Mouse (Mus musculus): ENCODE measurements around the gene Armc2.

Gene Armc2

GRCm38 (mm10) chr10:41901864-41902263, 116.4 kb downstream of the Armc2 start:
- DNase-seq = no peak

GRCm38 (mm10) chr10:41901456-41901855, 116.8 kb downstream of the Armc2 start:
- DNase-seq = no peak

GRCm38 (mm10) chr10:41896865-41897264, 121.4 kb downstream of the Armc2 start:
- no peak for DNase-seq

- no peak for DNase-seq
Measured at GRCm38 (mm10) chr10:41896425-41896824, 121.8 kb downstream of the Armc2 start.

DNA sequence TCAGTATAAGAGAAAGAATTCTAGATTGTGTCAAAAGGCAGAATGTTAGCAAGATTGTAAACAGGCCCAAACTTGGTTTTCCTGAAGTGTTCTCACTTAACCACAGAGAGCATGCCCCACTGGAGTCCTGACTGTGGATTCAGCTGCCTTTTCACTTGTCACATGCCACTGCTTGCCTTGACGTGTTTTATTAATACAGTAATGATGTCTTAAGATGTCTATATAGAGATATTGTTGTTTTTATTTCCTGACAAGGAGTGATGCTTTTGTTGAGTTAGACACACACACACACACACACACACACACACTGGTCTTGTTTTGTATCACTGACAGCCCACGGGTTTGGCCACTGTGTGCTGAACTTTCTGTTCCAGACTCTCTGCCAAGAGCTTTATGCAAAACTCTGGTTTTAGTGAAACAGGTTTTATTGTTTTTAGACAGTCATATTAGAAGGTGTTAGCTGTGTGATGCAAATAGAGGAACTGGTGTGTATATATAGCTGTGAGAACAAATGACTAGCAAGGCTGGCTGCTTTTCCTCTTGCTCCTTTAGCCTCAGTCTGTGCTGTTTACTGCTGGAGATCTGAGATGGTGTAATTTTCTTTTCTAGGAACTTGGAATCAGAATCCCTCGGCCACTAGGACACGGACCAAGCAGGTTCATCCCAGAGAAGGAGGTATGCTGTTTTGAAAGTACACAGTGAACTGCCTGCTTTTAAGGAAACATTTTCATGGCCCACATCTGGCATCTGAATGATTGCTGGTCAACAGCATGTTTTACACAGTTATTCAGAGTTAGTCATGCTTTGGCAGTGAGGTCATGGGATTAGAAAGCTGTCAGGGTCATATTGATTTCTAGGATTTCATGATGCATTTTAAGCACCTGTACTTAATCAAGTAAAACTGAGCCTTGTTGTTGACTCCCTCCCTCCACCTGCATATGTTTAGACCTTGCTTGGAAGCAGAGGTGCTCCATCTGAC, 124.5 kb downstream of the Armc2 start:
- DNase-seq = no peak

GRCm38 (mm10) chr10:41891312-41891711, 126.9 kb downstream of the Armc2 start:
- no peak for DNase-seq

DNA sequence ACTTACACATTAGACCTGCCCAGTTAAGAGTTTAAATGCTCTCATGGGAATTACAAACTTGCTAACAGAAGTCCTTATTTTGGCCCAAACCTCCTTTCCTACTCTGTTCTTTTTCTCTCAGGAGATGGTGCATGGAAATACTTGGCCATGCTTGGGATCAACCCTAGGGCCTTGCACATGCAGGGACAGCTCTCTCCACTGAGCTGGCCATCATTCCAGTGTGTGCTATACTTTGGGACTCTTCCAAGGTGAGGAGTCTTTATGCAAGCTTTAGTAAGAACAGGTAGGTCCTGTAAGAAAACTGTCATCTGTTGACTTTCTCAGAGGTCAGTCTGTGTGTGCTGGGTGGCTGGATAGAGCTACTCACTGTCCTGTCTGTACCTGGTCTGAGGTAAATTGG, 127.7 kb downstream of the Armc2 start:
- DNase-seq = no peak

DNA sequence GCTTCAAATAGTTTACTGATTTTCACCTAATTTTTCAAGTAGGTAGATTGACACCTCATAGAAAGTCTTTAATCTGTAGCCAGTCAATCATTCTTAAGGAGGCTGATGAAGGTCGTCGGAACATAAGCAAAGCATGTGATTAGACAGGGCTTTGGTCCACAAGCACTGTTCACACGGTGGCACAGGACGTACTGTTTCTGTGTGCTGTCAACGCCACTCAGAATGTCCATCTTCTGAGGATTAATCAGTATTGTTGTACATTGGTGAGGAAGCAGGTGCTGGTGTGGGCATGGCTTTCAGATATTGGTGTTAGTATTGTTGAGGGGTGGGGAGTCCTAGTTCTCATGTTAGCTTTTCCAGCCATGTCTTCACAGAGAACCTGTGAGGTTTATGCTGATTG, 128.7 kb downstream of the Armc2 start:
- no peak for DNase-seq

GRCm38 (mm10) chr10:41888365-41888941, 129.8 kb downstream of the Armc2 start:
- peak; percentile 47 for DNase-seq

GRCm38 (mm10) chr10:41887080-41887821, 131.0 kb downstream of the Armc2 start:
- DNase-seq = peak; percentile 97

- no peak for DNase-seq
Measured at GRCm38 (mm10) chr10:41883741-41884575, 134.3 kb downstream of the Armc2 start.

GRCm38 (mm10) chr10:41881438-41881837, 136.8 kb downstream of the Armc2 start:
- no peak for DNase-seq

GRCm38 (mm10) chr10:41880777-41881176, 137.5 kb downstream of the Armc2 start:
- peak; percentile 74 for DNase-seq

GRCm38 (mm10) chr10:41880206-41880605, 138.0 kb downstream of the Armc2 start:
- DNase-seq = no peak

- no peak for DNase-seq
Measured at GRCm38 (mm10) chr10:41879675-41880074, 138.6 kb downstream of the Armc2 start.

DNA sequence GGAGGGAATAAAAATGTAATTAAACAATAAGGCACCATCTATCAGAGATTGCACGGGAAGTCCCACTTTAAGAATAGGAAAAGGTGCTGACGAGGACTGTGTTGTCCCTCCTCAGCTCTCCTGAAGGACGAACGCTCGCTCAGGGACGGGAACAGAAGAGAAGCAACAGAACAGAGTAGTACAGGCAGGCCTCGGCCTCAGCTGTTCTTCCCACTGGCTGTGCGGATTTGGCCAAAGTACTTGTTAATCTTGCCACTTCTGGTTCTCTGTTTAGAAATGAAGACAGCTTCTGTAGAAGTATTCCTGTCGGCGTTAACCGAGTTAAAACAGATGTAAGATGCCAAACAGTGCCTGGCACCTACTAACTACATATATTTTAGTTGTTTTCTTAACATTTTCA, 139.9 kb downstream of the Armc2 start:
- DNase-seq = no peak

- no peak for DNase-seq
Measured at GRCm38 (mm10) chr10:41875624-41876023, 142.6 kb downstream of the Armc2 start.

DNA sequence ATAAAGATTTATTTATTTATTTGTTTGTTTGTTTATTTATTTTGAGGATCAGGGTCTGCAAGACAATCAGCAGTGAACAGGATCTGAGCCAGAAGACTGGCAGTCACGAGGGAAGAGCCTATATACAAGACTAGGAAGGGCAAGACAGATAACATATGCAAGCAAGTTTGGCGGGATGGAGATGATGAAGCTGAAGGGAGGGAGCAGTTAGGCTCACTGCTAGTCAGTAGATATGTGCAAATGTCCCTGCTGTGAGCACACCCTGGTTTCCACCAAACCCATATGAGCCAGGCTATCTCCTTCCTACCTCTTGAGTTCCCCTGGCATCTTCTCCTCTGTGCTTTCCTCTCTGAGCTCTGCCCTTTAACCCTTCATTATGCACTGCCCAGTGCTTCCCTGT, 146.7 kb downstream of the Armc2 start:
- no peak for DNase-seq

DNA sequence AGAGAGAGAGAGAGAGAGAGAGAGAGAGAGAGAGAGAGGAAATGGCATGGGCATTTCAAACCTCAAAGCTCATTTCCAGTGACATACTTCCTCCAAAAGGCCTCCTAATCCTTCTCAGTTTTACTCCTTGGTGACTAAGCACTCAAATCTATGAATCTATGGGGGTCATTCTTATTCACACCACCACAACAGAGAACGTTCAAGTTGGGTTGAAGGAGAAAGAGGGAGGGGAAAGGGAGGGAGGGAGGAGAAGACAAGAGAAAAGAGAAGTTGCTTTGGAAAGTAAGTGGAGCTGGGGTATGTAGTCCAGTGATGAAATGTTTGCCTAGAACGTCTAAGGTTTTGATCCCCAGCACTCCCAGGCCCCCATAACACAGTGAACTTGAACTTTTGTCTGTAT, 148.1 kb downstream of the Armc2 start:
- no peak for DNase-seq

DNA sequence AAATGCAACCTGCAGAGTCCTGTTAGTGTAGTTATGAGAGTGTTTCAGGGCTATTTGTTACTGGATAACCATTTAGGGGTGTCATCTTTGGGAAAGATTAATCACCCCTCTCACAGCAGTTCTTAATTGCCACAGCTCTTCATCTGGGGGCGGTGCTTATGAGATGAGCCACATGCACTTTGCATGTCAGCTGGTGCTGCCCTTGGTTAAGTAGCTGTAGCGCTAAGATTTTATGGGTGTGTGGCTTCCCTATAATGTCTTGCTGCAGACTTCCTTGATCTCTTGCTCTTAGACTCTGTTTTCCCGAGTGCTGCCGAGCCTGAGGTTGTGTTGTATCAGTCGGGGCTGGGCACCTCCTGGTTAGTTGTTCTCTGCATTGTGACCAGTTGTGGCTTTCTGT, 150.3 kb downstream of the Armc2 start:
- DNase-seq = no peak

GRCm38 (mm10) chr10:41866838-41867154, 151.4 kb downstream of the Armc2 start:
- no peak for DNase-seq

DNA sequence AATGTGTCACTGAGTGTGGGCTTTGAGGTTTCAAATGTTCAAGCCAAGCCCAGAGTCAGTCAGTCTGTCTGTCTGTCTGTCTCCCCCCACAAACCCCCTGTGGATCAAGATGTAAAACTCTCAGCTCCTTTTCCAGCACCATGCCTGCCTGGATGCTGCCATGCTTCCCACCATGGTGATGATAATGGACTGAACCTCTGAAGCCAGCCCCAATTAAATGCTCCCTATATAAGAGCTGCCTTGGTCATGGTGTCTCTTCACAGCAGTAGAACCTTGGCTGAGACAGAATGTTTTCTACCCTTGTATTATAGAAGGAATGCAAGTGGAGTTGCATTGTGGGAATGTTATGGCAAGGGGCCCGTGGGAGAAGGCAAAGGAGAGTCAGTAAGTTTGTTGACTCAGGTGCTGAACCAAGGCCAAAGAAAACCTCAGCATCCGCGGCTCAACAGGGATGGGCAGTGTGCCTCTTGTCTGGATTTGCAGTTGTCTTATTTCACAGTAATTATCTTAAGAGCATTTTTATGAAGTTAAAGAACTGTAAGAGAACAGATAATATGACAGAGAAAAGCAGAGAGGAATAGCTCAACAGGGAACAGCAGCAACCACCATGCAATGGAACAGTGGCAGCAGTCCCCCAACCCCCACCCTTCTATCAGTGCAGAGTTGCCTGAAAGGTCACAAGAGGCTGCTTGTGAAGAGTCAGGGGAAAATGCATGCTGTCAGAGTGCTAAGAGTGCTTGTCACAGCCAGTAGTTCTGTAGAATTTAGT, 152.0 kb downstream of the Armc2 start:
- no peak for DNase-seq
